Mouse (Mus musculus) CH12.LX (cell line): ENCODE measurements around the gene B4galnt3. TPM values are rescaled to one million over a fixed set of nuclear protein-coding genes. Genes with fewer than 3 reads are reported as not detected.

Experiments used
- DNase-seq: peaks from one replicate; pipeline ENCODE4 v3.0.0-alpha.2; 2013; ENCODE audit errors: extremely low read depth
- H3K27ac ChIP-seq: 2 replicates; pipeline ENCODE4 v1.5.1; 2012; ENCODE audit warnings: low read depth, mild to moderate bottlenecking, control low read depth, moderate library complexity; ENCODE audit not compliant: insufficient read depth
- H3K27me3 ChIP-seq: replicated peaks from 2 replicates; pipeline ENCODE3; 2012; ENCODE audit warnings: inconsistent platforms
- H3K36me3 ChIP-seq, 2 experiments: replicated peaks in 1 of 2; 2 replicates each; pipeline versions ENCODE3 to v1.6.1; 2012; ENCODE audit warnings: inconsistent platforms in 1 of 2, low read length in 1 of 2, mild to moderate bottlenecking in 1 of 2, mixed read lengths in 1 of 2, moderate library complexity in 1 of 2; ENCODE audit not compliant: control insufficient read depth in 1 of 2, insufficient read depth in 1 of 2
- H3K4me1 ChIP-seq, 2 experiments: 2 replicates each; pipeline ENCODE4 v1.6.1; 2012; ENCODE audit warnings: inconsistent platforms in 1 of 2, moderate library complexity in 1 of 2; ENCODE audit not compliant: insufficient read depth in 2 of 2, control insufficient read depth in 1 of 2
- H3K4me2 ChIP-seq: 2 replicates; pipeline ENCODE4 v1.6.1; 2012; ENCODE audit warnings: low read depth, mild to moderate bottlenecking, control low read depth; ENCODE audit not compliant: poor library complexity, insufficient read depth, severe bottlenecking
- H3K4me3 ChIP-seq, 3 experiments: fragments of 150-350 bp in 1 of 3; sonication (generic) in 1 of 3; replicated peaks in 1 of 3; 2 replicates each; pipeline versions ENCODE3 to v1.5.1; 2011 to 2012; ENCODE audit warnings: low read depth in 2 of 3, low read length in 2 of 3, mild to moderate bottlenecking in 2 of 3, moderate library complexity in 2 of 3, control low read depth in 1 of 3, improper control_type of control experiment in 1 of 3, inconsistent platforms in 1 of 3, mixed read lengths in 1 of 3; ENCODE audit not compliant: poor library complexity in 1 of 3
- H3K79me2 ChIP-seq: replicated peaks from 2 replicates; pipeline ENCODE4 v1.6.1; 2012; ENCODE audit warnings: mild to moderate bottlenecking, moderate library complexity; ENCODE audit not compliant: control insufficient read depth, poor library complexity, insufficient read depth, severe bottlenecking; ENCODE audit errors: extremely low read depth
- H3K9ac ChIP-seq: 2 replicates; pipeline ENCODE4 v1.6.1; 2012; ENCODE audit warnings: low read depth, mild to moderate bottlenecking, control low read depth, moderate library complexity; ENCODE audit not compliant: insufficient read depth
- H3K9me3 ChIP-seq: replicated peaks from 2 replicates; pipeline ENCODE3; 2012; ENCODE audit warnings: low read length, inconsistent platforms, mixed read lengths
- BHLHE40 ChIP-seq: IDR thresholded peaks from 2 replicates; pipeline ENCODE4 v1.6.1; 2011; ENCODE audit warnings: mild to moderate bottlenecking, low read depth, low read length, improper control_type of control experiment
- CTCF ChIP-seq, 2 experiments: IDR thresholded peaks in 1 of 2; conservative IDR thresholded peaks in 1 of 2; 2 replicates each; pipeline ENCODE4 v1.5.1; 2011 to 2012; ENCODE audit warnings: low read depth in 2 of 2, low read length in 2 of 2, improper control_type of control experiment in 1 of 2, inconsistent platforms in 1 of 2, mild to moderate bottlenecking in 1 of 2, moderate library complexity in 1 of 2
- ELF1 ChIP-seq: IDR thresholded peaks from 2 replicates; pipeline ENCODE4 v1.6.1; 2014; ENCODE audit warnings: low read depth, mild to moderate bottlenecking, inconsistent platforms, low read length, improper control_type of control experiment
- HCFC1 ChIP-seq: IDR thresholded peaks from 2 replicates; pipeline ENCODE4 v1.6.1; 2012; ENCODE audit warnings: low read depth, mild to moderate bottlenecking, inconsistent platforms, low read length, improper control_type of control experiment
- IRF4 ChIP-seq: IDR thresholded peaks from 2 replicates; pipeline ENCODE4 v1.6.1; 2014; ENCODE audit warnings: low read depth, mild to moderate bottlenecking, inconsistent platforms, low read length, improper control_type of control experiment
- JUND ChIP-seq: conservative IDR thresholded peaks from 2 replicates; pipeline ENCODE4 v1.6.1; 2011; ENCODE audit warnings: low read depth, low read length, improper control_type of control experiment
- KAT2A ChIP-seq: IDR thresholded peaks from 2 replicates; pipeline ENCODE4 v1.6.1; 2012; ENCODE audit warnings: low read length, improper control_type of control experiment, inconsistent platforms; ENCODE audit not compliant: insufficient replicate concordance
- MXI1 ChIP-seq: IDR thresholded peaks from 2 replicates; pipeline ENCODE4 v1.6.1; 2011; ENCODE audit warnings: mild to moderate bottlenecking, low read depth, low read length, improper control_type of control experiment
- MYC ChIP-seq: IDR thresholded peaks from 2 replicates; pipeline ENCODE4 v1.6.1; 2011; ENCODE audit warnings: low read depth, mild to moderate bottlenecking, improper control_type of control experiment, low read length
- NELFE ChIP-seq: IDR thresholded peaks from 2 replicates; pipeline ENCODE4 v1.6.1; 2011; ENCODE audit warnings: low read depth, low read length, improper control_type of control experiment
- PAX5 ChIP-seq: IDR thresholded peaks from 2 replicates; pipeline ENCODE4 v1.6.1; 2012; ENCODE audit warnings: low read length, inconsistent platforms, mixed read lengths
- RAD21 ChIP-seq: IDR thresholded peaks from 2 replicates; pipeline ENCODE4 v1.6.1; 2011; ENCODE audit warnings: low read depth, mild to moderate bottlenecking, low read length, improper control_type of control experiment, moderate library complexity
- RCOR1 ChIP-seq: conservative IDR thresholded peaks from 2 replicates; pipeline ENCODE4 v1.6.1; 2012; ENCODE audit warnings: low read depth, mild to moderate bottlenecking, inconsistent platforms, low read length, improper control_type of control experiment
- TBP ChIP-seq: conservative IDR thresholded peaks from 2 replicates; pipeline ENCODE4 v1.6.1; 2011; ENCODE audit warnings: low read depth, low read length, improper control_type of control experiment
- UBTF ChIP-seq: IDR thresholded peaks from 2 replicates; pipeline ENCODE4 v1.6.1; 2012; ENCODE audit warnings: low read depth, mild to moderate bottlenecking, inconsistent platforms, low read length, improper control_type of control experiment, moderate library complexity
- USF1 ChIP-seq: IDR thresholded peaks from 2 replicates; pipeline ENCODE4 v1.6.1; 2014; ENCODE audit warnings: low read depth, mild to moderate bottlenecking, inconsistent platforms, low read length, improper control_type of control experiment
- ZKSCAN1 ChIP-seq: IDR thresholded peaks from 2 replicates; pipeline ENCODE4 v1.6.1; 2012; ENCODE audit warnings: low read depth, inconsistent platforms, low read length, improper control_type of control experiment, borderline replicate concordance
- ZMIZ1 ChIP-seq: IDR thresholded peaks from 2 replicates; pipeline ENCODE4 v1.6.1; 2012; ENCODE audit warnings: low read depth, mild to moderate bottlenecking, inconsistent platforms, low read length, improper control_type of control experiment
- ZNF384 ChIP-seq: IDR thresholded peaks from 2 replicates; pipeline ENCODE4 v1.6.1; 2012; ENCODE audit warnings: low read depth, low read length, improper control_type of control experiment, inconsistent platforms
- dilution Hi-C: fragments of 300-500 bp; cut with MboI; formaldehyde crosslinking; loops from 2 replicates; pipeline ENCODE4 v1.14.3; 2020; ENCODE audit warnings: low sequenced_read_pairs; ENCODE audit not compliant: extremely low pct_unique_long_range_greater_than_20kb, extremely low pct_ligation_motif_present
- in situ Hi-C: fragments of 300-500 bp; cut with MboI; formaldehyde crosslinking; loops from 3 replicates; pipeline ENCODE4 v1.14.3; 2019; ENCODE audit warnings: low sequenced_read_pairs, low pct_ligation_motif_present, low pct_unique_long_range_greater_than_20kb, mixed read lengths
- polyA plus RNA-seq: library from polyadenylated mRNA; unstranded; fragments of >175 nt; gene quantifications from 2 replicates; pipeline ENCODE4 v1.2.1, GENCODE M21; 2012; ENCODE audit warnings: low read depth; ENCODE audit not compliant: insufficient read length
- total RNA-seq, 2 experiments: library from RNA; depleted of rRNA; stranded (reverse); fragments of 300-350 nt in 1 of 2; fragments of >200 nt in 1 of 2; gene quantifications; 2 replicates each; pipeline ENCODE4 v1.2.3; 2012 to 2014

B4galnt3 gene
- total and polyA plus RNA-seq, 3 experiments, result 0.21 to 0.47 (median 0.44) TPM

GRCm38 (mm10) chr6:120255701-120256100 lies 38.7 kb downstream of the B4galnt3 start:
- TF ChIP-seq UBTF, result no peak
- no peak for TF ChIP-seq HCFC1
- TF ChIP-seq RCOR1, result no peak
- no peak overlapping the region for H3K9ac ChIP-seq
- peaks cover 11 to 20% of the 10 kb centered on the region in 2 experiments; a peak in 3 of 4 replicates for H3K4me1 ChIP-seq
- dilution Hi-C loops, result no loop called here
- H3K4me3 ChIP-seq, result no peak overlapping the region
- no peaks in the 10 kb centered on the region for H3K9me3 ChIP-seq
- no peak for DNase-seq
- H3K79me2 ChIP-seq, result no peaks in the 10 kb centered on the region
- no peaks in the 10 kb centered on the region for H3K36me3 ChIP-seq
- in situ Hi-C loops, result no loop called here
- peaks cover 1% of the 10 kb centered on the region for H3K27me3 ChIP-seq
- H3K27ac ChIP-seq, result no peak overlapping the region
- no peak overlapping the region for H3K4me2 ChIP-seq

GRCm38 (mm10) chr6:120255144-120255543 lies 39.2 kb downstream of the B4galnt3 start:
- no peaks in the 10 kb centered on the region for H3K79me2 ChIP-seq
- no peak overlapping the region for H3K9ac ChIP-seq
- no peak for DNase-seq
- peaks cover 14 to 25% of the 10 kb centered on the region in 2 experiments for H3K4me1 ChIP-seq
- dilution Hi-C loops, result no loop called here
- H3K36me3 ChIP-seq, result no peaks in the 10 kb centered on the region
- no peak for TF ChIP-seq TBP
- TF ChIP-seq NELFE, result no peak
- no peak overlapping the region for H3K4me2 ChIP-seq
- H3K9me3 ChIP-seq, result no peaks in the 10 kb centered on the region
- no peak overlapping the region for H3K27ac ChIP-seq
- H3K4me3 ChIP-seq, result no peak overlapping the region
- in situ Hi-C loops, result no loop called here
- H3K27me3 ChIP-seq, result peaks cover 1% of the 10 kb centered on the region

GRCm38 (mm10) chr6:120254640-120255039 lies 39.7 kb downstream of the B4galnt3 start:
- dilution Hi-C loops (no loop called here), in situ Hi-C loops (no loop called here)
- Histone ChIP-seq H3K36me3 (no peaks in the 10 kb centered on the region), H3K27ac (no peak overlapping the region), H3K9ac (no peak overlapping the region), H3K9me3 (no peaks in the 10 kb centered on the region), H3K27me3 (peaks cover under 1% of the 10 kb centered on the region), H3K4me3 (no peak overlapping the region), H3K79me2 (no peaks in the 10 kb centered on the region), H3K4me1 (peaks cover 14 to 23% of the 10 kb centered on the region in 2 experiments), H3K4me2 (no peak overlapping the region)
- no peak for TF ChIP-seq ELF1
- TF ChIP-seq RAD21, result no peak
- no peak for TF ChIP-seq BHLHE40
- no peak for TF ChIP-seq MYC
- no peak for TF ChIP-seq ZKSCAN1
- no peak for TF ChIP-seq USF1
- no peak for TF ChIP-seq PAX5
- TF ChIP-seq IRF4, result no peak
- no peak for TF ChIP-seq RCOR1
- no peak for TF ChIP-seq TBP
- no peak for TF ChIP-seq MXI1
- TF ChIP-seq ZMIZ1, result no peak
- TF ChIP-seq KAT2A, result no peak
- TF ChIP-seq ZNF384, result no peak
- no peak for TF ChIP-seq JUND
- no peak for TF ChIP-seq CTCF (conservative IDR thresholded peaks at IDR 0.05 in 1 of 2, IDR thresholded peaks at IDR 0.05 in 1 of 2; ENCODE audit: low read depth in 2 of 2, low read length in 2 of 2)
- DNase-seq, result no peak
